Mouse (Mus musculus) ES-Bruce4 (cell line): ENCODE data around the gene Nol8. TPM values are rescaled to one million over a fixed set of nuclear protein-coding genes. Genes with fewer than 3 reads are reported as not detected.

Experiments
- H3K27ac ChIP-seq: 2 replicates; pipeline ENCODE4 v1.5.1; 2012; ENCODE audit warnings: low read length, inconsistent platforms; ENCODE audit not compliant: insufficient read depth
- H3K27me3 ChIP-seq: 2 replicates; pipeline ENCODE4 v1.6.1; 2012; ENCODE audit warnings: mild to moderate bottlenecking, low read length, inconsistent platforms; ENCODE audit not compliant: control insufficient read depth, poor library complexity, insufficient read depth, severe bottlenecking
- H3K36me3 ChIP-seq: 2 replicates; pipeline ENCODE4 v1.6.1; 2012; ENCODE audit warnings: inconsistent platforms, mild to moderate bottlenecking, low read length, moderate library complexity; ENCODE audit not compliant: control insufficient read depth, poor library complexity, insufficient read depth, severe bottlenecking
- H3K4me1 ChIP-seq: one replicate; pipeline ENCODE4 v1.8.1; 2011; ENCODE audit warnings: low read length; ENCODE audit not compliant: control insufficient read depth, insufficient read depth
- H3K4me3 ChIP-seq: 2 replicates; pipeline ENCODE4 v1.5.1; 2011; ENCODE audit warnings: low read depth, mild to moderate bottlenecking, low read length
- H3K9ac ChIP-seq: 2 replicates; pipeline ENCODE4 v1.6.1; 2012; ENCODE audit warnings: low read depth, mild to moderate bottlenecking, inconsistent platforms; ENCODE audit not compliant: poor library complexity, severe bottlenecking
- H3K9me3 ChIP-seq: replicated peaks from 2 replicates; pipeline ENCODE4 v1.6.1; 2012; ENCODE audit warnings: mild to moderate bottlenecking, low read length, inconsistent platforms; ENCODE audit not compliant: control insufficient read depth, poor library complexity, insufficient read depth, severe bottlenecking
- CTCF ChIP-seq: IDR thresholded peaks from one replicate; pipeline ENCODE4 v1.8.1; 2011; ENCODE audit warnings: low read depth, low read length
- EP300 ChIP-seq: IDR thresholded peaks from 2 replicates; pipeline ENCODE4 v1.6.1; 2011; ENCODE audit warnings: low read depth, low read length; ENCODE audit not compliant: insufficient read depth
- POLR2A ChIP-seq: IDR thresholded peaks from one replicate; pipeline ENCODE4 v1.8.1; 2011; ENCODE audit warnings: low read length; ENCODE audit not compliant: insufficient read depth
- polyA plus RNA-seq: library from polyadenylated mRNA; stranded (reverse); fragments of >200 nt; gene quantifications from 2 replicates; pipeline ENCODE4 v1.2.4, GENCODE M21; 2011; ENCODE audit warnings: low read depth; ENCODE audit not compliant: missing spikeins, insufficient read depth, insufficient read length

The Nol8 gene
- polyA plus RNA-seq, result 52.0 and 58.4 TPM in 2 replicates

DNA sequence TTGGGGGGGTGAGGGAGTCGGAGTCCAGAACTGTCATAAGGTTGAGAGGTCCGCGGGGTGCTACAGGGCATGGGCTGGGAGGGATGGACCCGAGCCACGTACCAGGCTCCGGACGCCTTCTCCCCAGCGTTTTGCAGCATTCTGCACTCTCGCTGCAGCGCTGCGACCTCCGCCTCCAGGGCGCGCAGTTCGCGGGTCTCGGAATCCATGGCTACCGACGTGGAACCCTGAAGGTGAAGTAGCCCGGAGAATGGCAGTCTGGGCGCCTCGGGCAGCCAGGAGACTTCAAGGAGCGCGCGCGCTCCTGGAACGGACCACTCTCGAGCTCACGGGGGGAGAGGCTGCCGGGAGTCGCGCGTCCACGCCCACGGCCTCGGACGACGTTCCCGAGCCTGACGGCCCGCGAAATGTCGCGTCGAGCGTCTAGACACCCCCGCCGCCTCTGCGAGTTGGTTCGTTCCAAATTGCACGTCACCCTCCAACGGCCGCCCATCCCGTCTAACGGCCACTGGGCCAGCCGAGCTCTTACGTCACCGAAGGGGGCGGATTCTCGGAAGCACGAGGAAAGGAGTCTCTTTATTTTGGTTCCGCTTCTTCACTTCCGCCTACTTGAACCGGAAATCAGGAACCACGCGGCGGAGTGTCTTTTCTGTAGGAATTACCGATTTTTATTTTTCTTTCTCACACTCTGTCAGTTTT is at the start of gene Nol8, which contains the start of gene Cenpp:
TSS of gene Nol8 (plus strand) at position 598 of the 699 bp plus-strand sequence.
TSS of gene Cenpp (minus strand) at position 305 of the 699 bp plus-strand sequence.
- Histone ChIP-seq H3K27me3 (no peaks in the 10 kb centered on the region), H3K9me3 (no peaks in the 10 kb centered on the region), H3K27ac (peak within 1 kb of the TSS; percentile 24), H3K4me3 (peak within 1 kb of the TSS; percentile 93), H3K4me1 (no peaks in the 10 kb centered on the region), H3K36me3 (peaks cover 15% of the 10 kb centered on the region), H3K9ac (peak within 1 kb of the TSS; percentile 65)
- TF ChIP-seq POLR2A (no peak), EP300 (0 out of 2 replicates have a peak, but pooled peaks have one; percentile 39), CTCF (no peak)

DNA sequence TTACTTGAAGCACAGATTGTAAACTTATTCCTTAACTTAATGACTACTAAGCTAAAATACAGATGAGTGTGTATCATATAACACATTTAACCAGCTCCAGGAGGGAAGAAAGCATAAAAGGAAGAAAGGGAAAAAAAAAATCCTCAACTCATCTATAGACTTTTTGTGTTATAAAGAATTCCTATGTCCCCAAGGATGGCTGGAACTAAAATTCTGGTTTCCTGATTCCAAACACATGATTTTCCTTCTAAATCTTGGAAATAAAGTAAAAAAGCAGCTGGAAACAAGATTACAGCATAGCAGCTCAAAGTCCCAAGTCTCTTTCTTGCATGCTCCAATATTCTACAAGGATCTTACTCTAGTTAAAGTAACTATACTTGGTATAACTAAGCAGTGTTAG is 49.3 kb upstream of the Nol8 start:
- no peak overlapping the region for H3K4me3 ChIP-seq
- H3K27me3 ChIP-seq, result no peaks in the 10 kb centered on the region
- no peak overlapping the region for H3K9ac ChIP-seq
- H3K36me3 ChIP-seq, result no peaks in the 10 kb centered on the region; the same call in 1 of the 2 replicates
- no peak for TF ChIP-seq POLR2A
- TF ChIP-seq EP300, result no peak
- no peak for TF ChIP-seq CTCF
- H3K27ac ChIP-seq, result no peak overlapping the region
- H3K9me3 ChIP-seq, result peaks cover 47% of the 10 kb centered on the region
- H3K4me1 ChIP-seq, result no peaks in the 10 kb centered on the region

DNA sequence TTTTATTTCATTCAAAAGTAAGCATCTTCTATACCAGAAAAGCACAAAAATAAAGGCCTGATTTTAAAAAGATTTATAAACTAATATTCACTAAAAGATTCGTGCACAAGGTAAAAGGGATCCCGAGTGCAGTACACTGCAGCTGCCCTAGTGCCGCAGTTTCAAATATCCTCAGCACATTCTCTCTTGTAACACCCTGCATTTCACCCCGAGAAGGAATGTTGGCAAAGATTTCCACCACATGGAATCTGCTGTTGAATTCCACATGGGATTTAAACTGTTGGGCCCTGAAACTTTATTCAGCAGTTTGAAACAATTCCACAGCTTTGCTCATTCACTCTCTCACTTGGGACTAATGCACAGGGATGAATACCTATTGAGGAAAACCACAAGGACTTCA is 45.2 kb upstream of the Nol8 start, which contains the start of gene Ogn:
TSS of gene Ogn (plus strand) at position 333 of the 400 bp plus-strand sequence.
- H3K9ac ChIP-seq, result no peak within 1 kb of the TSS
- no peak within 1 kb of the TSS for H3K27ac ChIP-seq

DNA sequence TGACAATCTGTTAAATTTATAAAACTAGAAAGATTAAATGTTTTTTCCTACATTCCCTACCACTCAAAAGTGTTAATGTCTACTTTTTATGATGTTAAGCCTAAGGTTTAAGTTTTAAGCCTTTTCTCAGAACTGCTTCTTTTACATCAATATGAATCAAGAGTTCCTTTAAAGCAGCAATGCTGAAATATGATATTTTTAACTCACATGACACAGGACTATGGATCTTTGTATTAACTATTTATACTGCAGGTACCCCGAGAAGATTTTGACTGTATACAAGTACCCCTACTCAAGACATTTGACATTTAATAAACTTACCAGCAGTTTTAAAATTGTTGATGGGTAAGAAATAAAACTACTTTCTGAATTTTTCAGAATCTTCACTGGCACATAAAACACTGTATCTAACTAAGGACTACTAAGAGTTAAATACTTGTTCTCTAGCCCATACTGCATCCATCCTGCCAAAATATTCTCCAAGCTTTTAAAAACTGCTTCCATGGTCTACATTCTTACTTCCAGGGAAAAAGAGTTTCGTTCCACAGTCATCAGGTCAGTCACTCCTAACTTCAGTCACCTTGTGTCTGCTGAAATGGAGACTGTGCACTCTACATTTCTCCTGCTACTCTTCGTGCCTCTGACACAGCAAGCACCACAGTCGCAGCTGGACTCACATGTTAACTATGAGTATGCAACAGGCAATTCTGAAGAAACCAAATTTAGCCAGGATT is 44.1 kb upstream of the Nol8 start:
- Histone ChIP-seq H3K4me1 (no peaks in the 10 kb centered on the region), H3K27ac (no peak overlapping the region), H3K9me3 (peaks cover 22% of the 10 kb centered on the region), H3K27me3 (no peaks in the 10 kb centered on the region), H3K36me3 (no peaks in the 10 kb centered on the region; the same call in 1 of the 2 replicates), H3K9ac (no peak overlapping the region), H3K4me3 (no peak overlapping the region)
- no peak for TF ChIP-seq CTCF

More for the DNA sequence above, 45.2 kb upstream of the Nol8 start, which contains the start of gene Ogn:
- no peaks in the 10 kb centered on the region for H3K4me1 ChIP-seq
- no peaks in the 10 kb centered on the region; the same call in 1 of the 2 replicates for H3K36me3 ChIP-seq
- no peaks in the 10 kb centered on the region for H3K27me3 ChIP-seq
- no peak within 1 kb of the TSS for H3K4me3 ChIP-seq
- TF ChIP-seq CTCF, result no peak
- TF ChIP-seq EP300, result no peak
- no peak for TF ChIP-seq POLR2A
- peaks cover 26% of the 10 kb centered on the region for H3K9me3 ChIP-seq

DNA sequence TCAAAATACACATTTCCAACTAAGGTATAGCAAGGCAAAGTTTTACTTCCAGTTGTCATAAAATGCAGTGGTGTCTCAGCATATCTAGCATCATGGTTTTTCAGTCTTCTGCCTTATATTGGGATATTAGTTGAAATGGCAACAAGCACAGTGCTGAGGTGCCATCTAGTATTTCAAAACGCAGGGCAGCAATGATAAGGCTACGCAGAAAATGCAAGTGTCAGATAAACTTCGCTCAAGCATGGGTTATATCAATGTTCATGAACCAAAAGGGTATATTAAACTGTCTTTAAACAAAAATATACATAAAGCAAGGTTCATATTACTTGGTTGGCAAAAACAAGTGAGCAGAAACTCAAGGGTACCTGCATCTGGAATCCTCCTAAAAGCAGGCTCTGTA is 35.9 kb upstream of the Nol8 start:
- no peak overlapping the region for H3K9ac ChIP-seq
- no peaks in the 10 kb centered on the region for H3K4me1 ChIP-seq
- TF ChIP-seq EP300 (no peak), POLR2A (no peak), CTCF (no peak)
- no peak overlapping the region for H3K27ac ChIP-seq
- no peaks in the 10 kb centered on the region for H3K9me3 ChIP-seq
- H3K36me3 ChIP-seq, result no peaks in the 10 kb centered on the region
- no peak overlapping the region for H3K4me3 ChIP-seq
- no peaks in the 10 kb centered on the region for H3K27me3 ChIP-seq

DNA sequence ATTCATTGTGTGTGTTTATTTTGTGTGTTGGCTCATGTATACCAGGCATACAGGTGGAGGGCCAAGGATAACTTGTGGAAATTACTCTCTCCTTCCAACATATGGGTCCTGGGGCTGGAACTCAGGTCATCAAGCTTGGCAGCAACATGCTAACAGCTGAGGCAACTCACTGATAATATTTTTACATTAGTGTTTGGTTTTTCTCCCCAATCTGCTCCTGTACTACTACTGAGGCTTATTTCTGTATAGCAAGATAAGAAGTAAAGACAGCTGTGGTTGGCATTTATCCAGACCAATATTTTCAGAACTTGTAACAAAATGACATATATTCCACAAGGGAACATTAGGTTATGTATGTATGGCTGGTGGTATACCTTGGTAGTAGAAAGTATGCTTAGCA is 34.5 kb upstream of the Nol8 start:
- Histone ChIP-seq H3K9me3 (no peaks in the 10 kb centered on the region), H3K9ac (no peak overlapping the region), H3K27ac (no peak overlapping the region), H3K4me3 (no peak overlapping the region), H3K4me1 (no peaks in the 10 kb centered on the region), H3K27me3 (no peaks in the 10 kb centered on the region), H3K36me3 (no peaks in the 10 kb centered on the region)
- TF ChIP-seq POLR2A (no peak), EP300 (no peak), CTCF (no peak)
